Mouse (Mus musculus) liver, embryonic 16.5 days (tissue): ENCODE results near the gene Lad1. TPM values are rescaled to one million over a fixed set of nuclear protein-coding genes. Genes with fewer than 3 reads are reported as not detected.

Source experiments
- ATAC-seq: fragments of 200-750 bp; cut with Nextera tagmentation; 2 replicates; pipeline ENCODE4 v1.8.0; 2017; ENCODE audit warnings: low read depth, mild to moderate bottlenecking, moderate number of reproducible peaks, moderate library complexity
- H3K27ac ChIP-seq: fragments of 300-500 bp; sonication (generic); 2 replicates; pipeline ENCODE4 v1.5.1; 2014; ENCODE audit warnings: mild to moderate bottlenecking, low read length
- H3K27me3 ChIP-seq: fragments of 300-500 bp; sonication (generic); 2 replicates; pipeline ENCODE4 v1.6.1; 2014; ENCODE audit warnings: low read depth, low read length, mixed read lengths; ENCODE audit not compliant: control insufficient read depth, insufficient read depth
- H3K36me3 ChIP-seq: fragments of 300-500 bp; sonication (generic); 2 replicates; pipeline ENCODE4 v1.6.1; 2014; ENCODE audit warnings: mild to moderate bottlenecking; ENCODE audit not compliant: control insufficient read depth, insufficient read depth
- H3K4me1 ChIP-seq: fragments of 300-500 bp; sonication (generic); 2 replicates; pipeline ENCODE4 v1.6.1; 2014; ENCODE audit warnings: low read depth, low read length, mixed read lengths; ENCODE audit not compliant: control insufficient read depth
- H3K4me2 ChIP-seq: fragments of 300-500 bp; sonication (generic); 2 replicates; pipeline ENCODE4 v1.6.1; 2014; ENCODE audit warnings: low read depth, low read length, mixed read lengths
- H3K4me3 ChIP-seq: fragments of 300-500 bp; sonication (generic); 2 replicates; pipeline ENCODE4 v1.5.1; 2014; ENCODE audit warnings: low read depth, mild to moderate bottlenecking, low read length
- H3K9ac ChIP-seq: fragments of 300-500 bp; sonication (generic); 2 replicates; pipeline ENCODE4 v1.6.1; 2014; ENCODE audit warnings: low read depth, low read length
- H3K9me3 ChIP-seq: fragments of 300-500 bp; sonication (generic); replicated peaks from 2 replicates; pipeline ENCODE4 v1.6.1; 2016; ENCODE audit warnings: low read length; ENCODE audit not compliant: control insufficient read depth
- WGBS: fragments of 180-500 bp; shearing (Covaris S2); extraction: QIAGEN DNeasy Blood & Tissue Kit; methylation state at CpG from one replicate; pipeline ENCODE4 v1.1.7; 2014; ENCODE audit not compliant: insufficient replicate concordance; 5-methylcytosine and 5-hydroxymethylcytosine counted together
- polyA plus RNA-seq: library from polyadenylated mRNA; unstranded; fragments of >200 nt; fragmentation: Nextera tagmentation; extraction: Ambion mirVana; gene quantifications from 2 replicates; pipeline ENCODE4 v1.2.1, GENCODE M21; 2015

Lad1 gene
- polyA plus RNA-seq, 1 experiment from 2014 or later, result 1.5 TPM

- ATAC-seq, result no peak
- Histone ChIP-seq H3K4me2 (no peak overlapping the region), H3K9me3 (no peaks in the 10 kb centered on the region), H3K4me1 (no peaks in the 10 kb centered on the region), H3K27ac (no peak overlapping the region), H3K36me3 (no peaks in the 10 kb centered on the region), H3K4me3 (no peak overlapping the region), H3K27me3 (no peaks in the 10 kb centered on the region), H3K9ac (no peak overlapping the region)
- 49% methylated on average over 2 of the region's 2 CpGs for WGBS
These were observed 58.9 kb downstream of the Lad1 start for GRCm38 (mm10) chr1:135877248-135877647.

GRCm38 (mm10) chr1:135882385-135883109 lies 64.1 kb downstream of the Lad1 start:
- 54% methylated on average over 10 of the region's 10 CpGs for WGBS
- Histone ChIP-seq H3K27me3 (peaks cover 2% of the 10 kb centered on the region; the same call in 1 of the 2 replicates), H3K4me2 (no peak overlapping the region), H3K9ac (no peak overlapping the region), H3K4me3 (no peak overlapping the region), H3K4me1 (no peaks in the 10 kb centered on the region), H3K36me3 (no peaks in the 10 kb centered on the region), H3K9me3 (no peaks in the 10 kb centered on the region), H3K27ac (no peak overlapping the region)
- ATAC-seq, result no peak

Other genes starting within 250 kb of the Lad1 start
- gene Nav1, start 211.3 kb upstream of the Lad1 start, polyA plus RNA-seq, result 0.70 and 1.1 TPM in 2 replicates
- 26.9 and 30.5 TPM in 2 replicates for gene Csrp1, start 98.5 kb upstream of the Lad1 start, polyA plus RNA-seq
- gene Phlda3, start 52.5 kb upstream of the Lad1 start, polyA plus RNA-seq, result 4.8 and 5.0 TPM in 2 replicates
- 8.8 and 15.6 TPM in 2 replicates for gene Tnni1, start 39.2 kb upstream of the Lad1 start, polyA plus RNA-seq
- gene Tnnt2, start 17.8 kb downstream of the Lad1 start, polyA plus RNA-seq, result 3.6 and 5.9 TPM in 2 replicates
- gene Pkp1, start 100.6 kb downstream of the Lad1 start, polyA plus RNA-seq, result not detected in 2 replicates
- not detected in 2 replicates for gene Igfn1, start 187.7 kb downstream of the Lad1 start, polyA plus RNA-seq
- gene Tmem9, start 189.6 kb downstream of the Lad1 start, polyA plus RNA-seq, result 92.9 and 94.4 TPM in 2 replicates
- not detected in 2 replicates for gene Ascl5, start 232.2 kb downstream of the Lad1 start, polyA plus RNA-seq
- 0.15 and 0.60 TPM in 2 replicates for gene Cacna1s, start 234.2 kb downstream of the Lad1 start, polyA plus RNA-seq